Mouse (Mus musculus) lung, postnatal 14 days (tissue): ENCODE measurements around the gene Lamtor4.

Source experiments
- DNase-seq: peaks from one replicate; pipeline ENCODE4 v3.0.0; 2021

Lamtor4 gene

GRCm38 (mm10) chr5:138262001-138262400 is 6.7 kb downstream of the Lamtor4 start:
- no peak for DNase-seq

DNA sequence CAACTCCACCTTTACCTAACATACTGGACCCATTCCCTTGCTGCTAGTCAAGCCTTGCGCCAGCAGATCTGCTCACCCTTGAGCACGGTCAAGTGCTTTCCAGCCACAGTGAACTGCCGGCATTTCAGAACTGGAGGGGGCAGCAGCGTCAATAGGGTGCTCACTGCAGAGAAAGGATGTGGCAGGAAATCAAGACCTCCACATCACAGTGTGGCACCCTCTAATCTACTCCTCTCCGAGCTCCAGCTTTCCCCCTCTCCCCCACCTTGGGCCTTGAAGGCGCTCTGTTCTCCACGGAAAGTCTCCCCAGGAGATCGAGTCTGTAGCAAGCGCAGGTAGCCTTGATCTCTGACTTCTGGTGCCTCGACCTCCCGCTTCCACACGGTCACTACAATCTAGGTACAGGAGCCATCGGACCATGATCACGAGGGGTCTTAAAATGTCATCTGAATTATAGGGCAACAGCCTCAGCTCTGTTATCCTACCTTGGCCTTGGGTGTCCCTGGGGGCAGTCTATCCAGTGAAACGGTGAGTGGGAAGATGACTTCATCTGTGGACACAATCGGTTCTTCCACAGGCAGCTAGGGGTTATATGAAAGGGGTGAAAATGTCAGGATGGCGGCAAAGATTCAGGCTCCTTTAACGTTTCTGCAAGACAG is 7.4 kb downstream of the Lamtor4 start:
- DNase-seq: no peak

- peak; percentile 93 for DNase-seq
Observed at GRCm38 (mm10) chr5:138263260-138264206, 8.3 kb downstream of the Lamtor4 start, which contains the start of gene BC037034. Gene BC037034, minus strand, starts transcription at chr5:138264033.

- no peak for DNase-seq
Observed at GRCm38 (mm10) chr5:138264207-138264578, 8.9 kb downstream of the Lamtor4 start.

DNA sequence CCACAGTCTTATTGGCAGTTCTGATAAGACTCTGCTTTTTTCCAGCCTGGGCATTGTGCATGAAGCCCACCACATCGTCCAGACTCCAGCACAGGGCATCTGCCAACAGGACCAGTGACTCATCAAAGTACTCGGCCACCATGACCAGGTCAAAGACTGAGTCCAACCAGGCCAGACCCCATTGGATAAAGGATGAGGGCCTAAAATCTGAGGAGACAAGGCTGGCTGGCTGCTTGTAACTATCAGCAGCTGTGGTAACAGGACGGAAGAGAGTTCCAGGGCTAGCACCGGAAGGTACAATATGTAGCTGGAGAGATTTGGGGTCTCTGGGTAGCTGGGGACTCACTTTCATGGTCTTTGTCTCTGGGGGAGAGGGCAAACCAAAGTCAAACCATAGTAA is 10.4 kb downstream of the Lamtor4 start:
- no peak for DNase-seq

GRCm38 (mm10) chr5:138267114-138267513 is 11.8 kb downstream of the Lamtor4 start:
- DNase-seq: no peak

DNA sequence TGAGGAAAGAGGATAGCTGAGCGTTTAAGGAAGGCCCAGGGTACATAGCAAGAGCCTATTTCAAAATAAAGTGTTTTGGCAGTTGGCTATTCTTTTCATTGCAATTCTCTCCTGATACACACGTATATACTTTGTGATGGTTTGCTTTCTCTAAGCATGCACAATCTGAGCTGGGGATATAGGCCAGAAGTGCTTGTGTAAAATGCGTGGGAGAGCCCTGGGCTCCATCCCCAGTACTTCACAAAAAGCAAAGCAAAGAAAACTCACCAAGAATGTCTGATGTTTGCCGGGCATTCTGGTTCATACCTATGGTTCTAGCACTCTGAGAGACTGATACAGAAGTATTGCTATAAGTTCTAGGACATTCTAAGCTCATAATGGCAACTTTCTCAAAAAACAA is 13.7 kb downstream of the Lamtor4 start:
- DNase-seq: no peak

GRCm38 (mm10) chr5:138271232-138271631 is 15.9 kb downstream of the Lamtor4 start:
- DNase-seq: no peak

- no peak for DNase-seq
Observed at GRCm38 (mm10) chr5:138272409-138272923, 17.2 kb downstream of the Lamtor4 start, which contains the start of gene Gal3st4. Gene Gal3st4, minus strand, starts transcription at chr5:138272840.

DNA sequence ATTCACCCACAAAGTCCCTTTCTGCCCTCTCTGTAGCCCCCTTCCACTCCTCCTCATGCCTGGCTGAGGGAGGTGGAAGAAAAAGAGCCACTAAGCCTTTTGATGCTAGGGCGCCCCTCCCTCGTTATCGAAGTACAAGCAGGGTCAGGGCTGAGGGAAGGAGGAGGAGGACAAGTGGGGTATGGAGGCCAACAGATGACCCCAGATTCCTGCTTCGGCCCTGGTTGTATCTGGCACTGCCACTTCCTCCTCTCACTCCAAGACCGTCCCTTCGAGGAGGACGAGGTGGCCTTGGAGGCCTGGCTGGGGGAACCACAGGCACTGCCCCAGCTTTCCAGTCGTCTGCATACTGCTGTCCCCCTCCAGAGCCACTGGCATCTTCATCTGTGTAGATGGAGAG is 18.9 kb downstream of the Lamtor4 start:
- DNase-seq: no peak

- DNase-seq: no peak
Observed at GRCm38 (mm10) chr5:138275216-138276050, 20.2 kb downstream of the Lamtor4 start.

DNA sequence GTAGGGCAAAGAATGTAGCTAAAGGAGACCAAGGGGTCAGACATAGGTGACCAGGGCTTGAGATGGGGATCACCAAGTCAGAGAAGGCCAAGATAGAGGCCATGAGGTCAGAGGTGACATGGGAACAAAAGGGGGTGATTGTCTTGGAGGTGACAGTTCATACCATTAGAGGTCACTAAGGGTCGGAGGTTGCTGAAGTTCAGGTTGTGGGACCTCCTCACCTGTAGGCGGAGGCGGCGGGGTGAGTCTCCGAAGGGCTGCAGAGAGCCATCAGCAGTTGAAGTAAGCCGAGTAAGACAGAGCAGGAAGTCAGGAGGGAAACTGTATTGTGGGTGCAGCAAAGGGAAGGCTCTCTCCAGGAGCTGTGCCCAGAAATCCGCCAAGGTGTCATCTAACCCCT is 22.7 kb downstream of the Lamtor4 start:
- DNase-seq: no peak

DNA sequence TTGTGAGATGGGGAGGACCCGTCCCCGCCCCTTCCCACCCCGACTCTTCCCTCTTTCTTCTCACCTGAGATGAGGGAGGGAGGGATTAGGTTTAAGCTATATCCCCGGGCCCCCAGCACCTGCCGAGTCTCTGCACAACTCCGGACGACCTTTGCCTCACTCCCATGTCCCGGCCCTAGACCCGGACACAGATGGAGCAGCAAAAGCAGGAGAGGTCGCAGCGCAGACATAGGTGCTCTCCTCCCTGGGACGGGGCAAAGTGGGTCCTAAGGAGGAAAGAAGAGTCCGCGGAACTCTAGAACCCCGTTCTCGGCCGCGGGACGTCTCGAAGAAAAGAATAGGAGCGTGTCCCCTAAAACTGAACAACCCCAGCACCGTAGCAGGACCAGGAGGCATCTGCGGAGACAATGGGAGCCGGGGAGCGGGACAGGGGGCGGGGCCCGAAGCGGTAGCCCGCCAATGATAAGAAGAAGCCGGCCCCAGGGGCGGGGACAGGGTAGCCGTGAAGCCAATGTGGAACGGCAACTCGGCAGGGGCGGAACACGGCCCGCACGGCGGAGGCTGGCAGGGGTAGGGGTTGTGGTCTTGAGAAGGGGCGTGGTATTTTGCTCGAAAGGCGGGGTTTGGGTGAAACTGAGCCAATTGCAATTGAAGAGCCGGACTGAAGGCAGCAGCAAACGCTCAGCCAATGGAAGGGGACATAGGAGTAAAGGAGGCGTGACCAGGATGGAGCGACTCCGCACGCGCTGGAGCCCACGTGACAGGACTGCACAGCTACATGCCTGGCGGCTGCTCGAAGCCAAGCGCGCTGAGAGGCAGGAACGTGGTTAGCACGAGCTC is 24.5 kb downstream of the Lamtor4 start, which contains the start of the genes Gm43720, Gpc2 and Stag3:
Gene Gm43720, minus strand, starts transcription at position 374 of the 840 bp plus-strand sequence.
Gene Gpc2, minus strand, starts transcription at position 421 of the 840 bp plus-strand sequence.
Gene Stag3, plus strand, starts transcription at position 656 of the 840 bp plus-strand sequence.
- peak; percentile 83 for DNase-seq

GRCm38 (mm10) chr5:138280425-138280768 is 25.1 kb downstream of the Lamtor4 start:
- DNase-seq: no peak

GRCm38 (mm10) chr5:138280829-138281228 is 25.5 kb downstream of the Lamtor4 start:
- no peak for DNase-seq

GRCm38 (mm10) chr5:138281798-138282197 is 26.5 kb downstream of the Lamtor4 start:
- no peak for DNase-seq

DNA sequence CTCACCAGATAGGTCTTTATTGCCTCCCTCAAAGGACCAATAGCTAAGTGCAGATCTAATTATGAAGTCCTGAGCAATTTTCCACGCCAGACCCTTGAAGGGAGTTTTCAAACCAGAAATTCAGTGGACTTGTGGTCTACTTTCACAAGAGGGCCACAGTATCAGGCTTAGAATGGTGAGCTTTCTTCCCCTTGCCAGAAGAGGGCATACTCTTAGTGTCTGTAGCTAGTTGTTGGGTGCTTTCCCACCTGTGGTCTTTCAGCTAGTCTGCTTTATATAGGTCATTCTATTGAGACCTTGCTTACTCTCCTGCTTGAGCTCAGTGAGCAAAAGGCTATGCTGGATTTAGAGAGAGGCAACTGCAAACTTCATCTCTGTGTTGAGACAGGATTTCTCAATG is 28.3 kb downstream of the Lamtor4 start:
- no peak for DNase-seq

DNA sequence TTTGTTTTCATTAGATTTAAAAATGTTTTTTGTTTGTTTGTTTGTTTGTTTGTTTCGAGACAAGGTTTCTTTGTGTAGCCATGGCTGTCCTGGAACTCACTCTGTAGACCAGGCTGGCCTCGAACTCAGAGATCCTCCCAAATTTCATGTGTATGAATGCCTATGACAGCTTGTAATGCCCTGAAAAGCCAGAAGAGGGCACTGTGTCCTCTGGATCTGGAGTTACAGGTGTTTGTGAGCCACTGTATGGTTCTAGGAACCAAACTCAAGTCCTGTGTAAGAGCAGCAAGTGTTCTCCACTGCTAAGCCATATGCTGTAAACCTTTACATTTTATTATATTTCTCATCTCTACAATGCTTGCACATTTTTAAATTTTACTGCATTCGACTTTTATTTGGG is 32.6 kb downstream of the Lamtor4 start:
- no peak for DNase-seq

GRCm38 (mm10) chr5:138291638-138292037 is 36.4 kb downstream of the Lamtor4 start:
- no peak for DNase-seq

DNA sequence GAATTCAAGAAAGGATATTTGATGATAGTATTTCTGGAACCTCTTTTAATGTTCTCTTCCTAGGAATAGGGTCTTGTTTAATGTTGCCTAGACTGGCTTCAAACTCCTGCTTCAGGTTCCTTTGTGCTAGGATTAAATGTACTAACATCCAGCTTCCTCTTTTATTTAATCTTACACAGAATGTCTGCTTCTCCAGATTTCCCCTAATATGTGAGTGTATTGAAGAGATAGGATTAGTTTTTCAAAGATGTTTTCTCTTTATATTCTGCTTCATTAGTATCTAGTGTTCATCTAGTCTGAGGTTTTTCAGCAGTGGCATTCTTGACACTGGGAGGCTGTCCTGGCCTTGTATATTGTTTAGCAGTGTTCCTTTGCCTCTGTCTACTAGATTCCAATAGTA is 38.9 kb downstream of the Lamtor4 start:
- DNase-seq: no peak

DNA sequence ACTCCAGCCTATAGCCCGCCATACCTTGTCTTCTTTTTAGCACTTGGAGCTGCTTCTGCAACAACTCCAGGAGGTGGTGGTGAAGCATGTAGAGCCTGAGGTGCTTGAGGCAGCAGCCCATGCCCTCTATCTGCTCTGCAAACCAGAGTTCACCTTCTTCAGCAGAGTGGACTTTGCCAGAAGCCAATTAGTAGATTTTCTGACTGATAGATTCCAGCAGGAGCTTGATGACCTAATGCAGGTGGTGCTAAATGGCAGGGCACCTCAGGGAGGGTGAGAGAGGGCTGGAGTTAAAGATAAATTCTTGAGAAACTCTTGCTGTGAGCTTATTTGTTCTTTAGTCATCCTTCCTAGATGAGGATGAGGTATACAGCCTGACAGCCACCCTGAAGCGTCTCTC is 44.3 kb downstream of the Lamtor4 start:
- DNase-seq: no peak
